Mouse (Mus musculus) ES-Bruce4 (cell line): ENCODE data around the gene Olfr1130.

Source experiments
- CTCF ChIP-seq: IDR thresholded peaks from one replicate; pipeline ENCODE4 v1.8.1; 2011; ENCODE audit warnings: low read depth, low read length
- EP300 ChIP-seq: IDR thresholded peaks from 2 replicates; pipeline ENCODE4 v1.6.1; 2011; ENCODE audit warnings: low read depth, low read length; ENCODE audit not compliant: insufficient read depth
- POLR2A ChIP-seq: IDR thresholded peaks from one replicate; pipeline ENCODE4 v1.8.1; 2011; ENCODE audit warnings: low read length; ENCODE audit not compliant: insufficient read depth

- TF ChIP-seq EP300 (no peak), CTCF (no peak), POLR2A (no peak)
Observed at GRCm38 (mm10) chr2:87626804-87627203, 20.8 kb downstream of the Olfr1130 start, which contains the start of gene Olfr1131.
